Mouse (Mus musculus) CH12.LX (cell line): ENCODE measurements at regions not wholly inside any gene's neighbourhood (a gene's known extent, or its start where the extent isn't known, plus 50 kb on each side); places are given as distances from the start of the nearest gene placed in this dataset.

Experiments
- CTCF ChIP-seq, 2 experiments: IDR thresholded peaks in 1 of 2; conservative IDR thresholded peaks in 1 of 2; 2 replicates each; pipeline ENCODE4 v1.5.1; 2011 to 2012; ENCODE audit warnings: low read depth in 2 of 2, low read length in 2 of 2, improper control_type of control experiment in 1 of 2, inconsistent platforms in 1 of 2, mild to moderate bottlenecking in 1 of 2, moderate library complexity in 1 of 2
- ELF1 ChIP-seq: IDR thresholded peaks from 2 replicates; pipeline ENCODE4 v1.6.1; 2014; ENCODE audit warnings: low read depth, mild to moderate bottlenecking, inconsistent platforms, low read length, improper control_type of control experiment
- EP300 ChIP-seq: IDR thresholded peaks from 2 replicates; pipeline ENCODE4 v1.6.1; 2011; ENCODE audit warnings: low read length, improper control_type of control experiment
- GABPA ChIP-seq: IDR thresholded peaks from 2 replicates; pipeline ENCODE4 v1.6.1; 2012; ENCODE audit warnings: low read depth, low read length, improper control_type of control experiment, inconsistent platforms; ENCODE audit not compliant: insufficient replicate concordance
- IRF4 ChIP-seq: IDR thresholded peaks from 2 replicates; pipeline ENCODE4 v1.6.1; 2014; ENCODE audit warnings: low read depth, mild to moderate bottlenecking, inconsistent platforms, low read length, improper control_type of control experiment
- MAFK ChIP-seq: IDR thresholded peaks from 2 replicates; pipeline ENCODE4 v1.6.1; 2011; ENCODE audit warnings: low read length, improper control_type of control experiment; ENCODE audit not compliant: insufficient replicate concordance
- MAZ ChIP-seq: IDR thresholded peaks from 2 replicates; pipeline ENCODE4 v1.6.1; 2012; ENCODE audit warnings: low read depth, mild to moderate bottlenecking, inconsistent platforms, low read length, improper control_type of control experiment, moderate library complexity
- MXI1 ChIP-seq: IDR thresholded peaks from 2 replicates; pipeline ENCODE4 v1.6.1; 2011; ENCODE audit warnings: mild to moderate bottlenecking, low read depth, low read length, improper control_type of control experiment
- POLR2A ChIP-seq: IDR thresholded peaks from 2 replicates; pipeline ENCODE4 v1.6.1; 2011; ENCODE audit warnings: low read depth, mild to moderate bottlenecking, improper control_type of control experiment, low read length
- RCOR1 ChIP-seq: conservative IDR thresholded peaks from 2 replicates; pipeline ENCODE4 v1.6.1; 2012; ENCODE audit warnings: low read depth, mild to moderate bottlenecking, inconsistent platforms, low read length, improper control_type of control experiment
- ZC3H11A ChIP-seq: IDR thresholded peaks from 2 replicates; pipeline ENCODE4 v1.6.1; 2012; ENCODE audit warnings: low read depth, mild to moderate bottlenecking, inconsistent platforms, low read length, improper control_type of control experiment
- ZNF384 ChIP-seq: IDR thresholded peaks from 2 replicates; pipeline ENCODE4 v1.6.1; 2012; ENCODE audit warnings: low read depth, low read length, improper control_type of control experiment, inconsistent platforms

GRCm38 (mm10) chr12:69519028-69519427 is 63.8 kb downstream of the Vcpkmt start:
- no peak for TF ChIP-seq POLR2A
- TF ChIP-seq EP300 = no peak
- no peak for TF ChIP-seq MAZ
- TF ChIP-seq GABPA = no peak
- TF ChIP-seq CTCF (conservative IDR thresholded peaks at IDR 0.05 in 1 of 2, IDR thresholded peaks at IDR 0.05 in 1 of 2; ENCODE audit: low read depth in 2 of 2, low read length in 2 of 2) = no peak
- TF ChIP-seq IRF4 = no peak
- TF ChIP-seq ZC3H11A = no peak
- TF ChIP-seq RCOR1 = no peak
- no peak for TF ChIP-seq ZNF384
- no peak for TF ChIP-seq ELF1
- TF ChIP-seq MAFK = no peak
- no peak for TF ChIP-seq MXI1
